Mouse (Mus musculus) monocyte, adult 5-6 weeks (primary cell): ENCODE measurements around the gene Scly. TPM values are rescaled to one million over a fixed set of nuclear protein-coding genes. Genes with fewer than 3 reads are reported as not detected.

Experiments
- ATAC-seq: fragments of 153-309, 156-312 bp; replicated peaks from 2 replicates; pipeline ENCODE4 v1.8.0; 2017; ENCODE audit warnings: mild to moderate bottlenecking; ENCODE audit not compliant: low TSS enrichment, insufficient number of reproducible peaks, severe bottlenecking, poor library complexity, low FRiP score
- total RNA-seq: library from RNA; stranded (forward); fragments of 200-1000, 200-491, 200-594 nt; gene quantifications from 3 replicates; pipeline ENCODE4 v1.2.3, GENCODE M21; 2017

The Scly gene
- total RNA-seq, 1 experiment from 2014 or later = 18.4 TPM

- ATAC-seq = no peak
Observed at GRCm38 (mm10) chr1:91295544-91295943, 2.6 kb upstream of the Scly start.

- no peak for ATAC-seq
Observed at GRCm38 (mm10) chr1:91299026-91299706, 1.0 kb downstream of the Scly start.

GRCm38 (mm10) chr1:91299707-91300426 is 1.7 kb downstream of the Scly start:
- no peak for ATAC-seq

GRCm38 (mm10) chr1:91301206-91301920 is 3.2 kb downstream of the Scly start:
- ATAC-seq = no peak

- ATAC-seq = no peak
Observed at GRCm38 (mm10) chr1:91302021-91302420, 3.9 kb downstream of the Scly start.

- no peak for ATAC-seq
Observed at GRCm38 (mm10) chr1:91304621-91305020, 6.5 kb downstream of the Scly start.

GRCm38 (mm10) chr1:91309366-91310085 is 11.4 kb downstream of the Scly start:
- ATAC-seq = no peak; the same call in 1 of the 2 replicates

GRCm38 (mm10) chr1:91312273-91312672 is 14.1 kb downstream of the Scly start:
- no peak for ATAC-seq

- ATAC-seq = no peak
Observed at GRCm38 (mm10) chr1:91313251-91313650, 15.1 kb downstream of the Scly start.

GRCm38 (mm10) chr1:91317656-91318055 is 19.5 kb downstream of the Scly start:
- no peak for ATAC-seq

GRCm38 (mm10) chr1:91321760-91322438 is 23.8 kb downstream of the Scly start, which contains the start of gene Espnl:
Gene Espnl, plus strand, starts transcription at chr1:91322075.
- no peak for ATAC-seq

GRCm38 (mm10) chr1:91324646-91325045 is 26.5 kb downstream of the Scly start:
- no peak for ATAC-seq

GRCm38 (mm10) chr1:91325488-91326042 is 27.4 kb downstream of the Scly start:
- no peak for ATAC-seq

GRCm38 (mm10) chr1:91332102-91332501 is 34.0 kb downstream of the Scly start:
- no peak for ATAC-seq

- ATAC-seq = no peak
Observed at GRCm38 (mm10) chr1:91333582-91333981, 35.4 kb downstream of the Scly start.

GRCm38 (mm10) chr1:91337355-91337754 is 39.2 kb downstream of the Scly start:
- no peak for ATAC-seq

GRCm38 (mm10) chr1:91344001-91344400 is 45.9 kb downstream of the Scly start:
- ATAC-seq = no peak
